Mouse (Mus musculus) liver, adult 2 months (tissue): ENCODE measurements around the gene Tefm.

Experiments used
- CTCF ChIP-seq: fragments of 200-500 bp; IDR thresholded peaks from 2 replicates; pipeline ENCODE4 v1.5.1; 2011; ENCODE audit warnings: low read depth, low read length, control low read depth
- POLR2A ChIP-seq: fragments of 200-500 bp; IDR thresholded peaks from 2 replicates; pipeline ENCODE4 v1.6.1; 2011; ENCODE audit warnings: low read length, control low read depth; ENCODE audit not compliant: insufficient read depth; ENCODE audit errors: extremely low read depth

DNA sequence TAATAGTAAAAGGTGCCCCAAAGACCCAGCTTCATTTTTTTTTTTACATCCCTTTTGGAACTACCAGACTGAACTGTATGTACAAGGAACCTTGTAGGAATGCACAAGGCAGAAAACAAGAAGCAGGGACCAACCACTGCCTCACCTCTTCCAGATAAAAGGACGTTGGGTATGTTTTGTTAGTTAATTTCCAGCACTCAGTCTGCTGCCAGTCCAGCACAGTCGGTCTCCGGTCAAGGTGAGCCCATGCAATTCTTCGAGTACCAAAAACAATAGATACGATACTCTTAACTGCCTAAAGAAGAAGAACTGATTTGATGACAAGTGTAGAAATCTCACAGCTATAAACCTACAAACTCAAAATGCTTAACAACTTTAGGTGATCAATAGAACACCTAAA is 4.2 kb downstream of the Tefm start:
- no peak for TF ChIP-seq CTCF
- TF ChIP-seq POLR2A, result no peak
